Mouse (Mus musculus) neural tube, embryonic 13.5 days (tissue): ENCODE data around the gene Stk36. TPM values are rescaled to one million over a fixed set of nuclear protein-coding genes. Genes with fewer than 3 reads are reported as not detected.

Source experiments
- ATAC-seq: fragments of 200-750 bp; cut with Nextera tagmentation; 2 replicates; pipeline ENCODE4 v1.8.0; 2017; ENCODE audit warnings: low read depth, mild to moderate bottlenecking, moderate TSS enrichment, moderate library complexity
- H3K27ac ChIP-seq: fragments of 300-500 bp; sonication (generic); replicated peaks from 2 replicates; pipeline ENCODE4 v1.5.1; 2015; ENCODE audit warnings: moderate library complexity, mild to moderate bottlenecking, inconsistent platforms
- H3K27me3 ChIP-seq: fragments of 300-500 bp; sonication (generic); 2 replicates; pipeline ENCODE4 v1.6.1; 2015; ENCODE audit warnings: mild to moderate bottlenecking, inconsistent platforms
- H3K36me3 ChIP-seq: fragments of 300-500 bp; sonication (generic); 2 replicates; pipeline ENCODE4 v1.6.1; 2015; ENCODE audit warnings: mild to moderate bottlenecking, inconsistent platforms
- H3K4me1 ChIP-seq: fragments of 300-500 bp; sonication (generic); replicated peaks from 2 replicates; pipeline ENCODE4 v1.6.1; 2015; ENCODE audit warnings: inconsistent platforms
- H3K4me2 ChIP-seq: fragments of 300-500 bp; sonication (generic); 2 replicates; pipeline ENCODE4 v1.6.1; 2015; ENCODE audit warnings: inconsistent platforms, mild to moderate bottlenecking, moderate library complexity
- H3K4me3 ChIP-seq: fragments of 300-500 bp; sonication (generic); 2 replicates; pipeline ENCODE4 v1.5.1; 2015; ENCODE audit warnings: mild to moderate bottlenecking, inconsistent platforms
- H3K9ac ChIP-seq: fragments of 300-500 bp; sonication (generic); 2 replicates; pipeline ENCODE4 v1.6.1; 2015; ENCODE audit warnings: moderate library complexity, mild to moderate bottlenecking, inconsistent platforms
- H3K9me3 ChIP-seq: fragments of 300-500 bp; sonication (generic); 2 replicates; pipeline ENCODE4 v1.6.1; 2016; ENCODE audit warnings: inconsistent platforms
- WGBS: fragments of 180-500 bp; shearing (Covaris S2); methylation state at CpG from one replicate; pipeline ENCODE4 v1.1.7; 2015; 5-methylcytosine and 5-hydroxymethylcytosine counted together
- polyA plus RNA-seq: library from polyadenylated mRNA; unstranded; fragments of >200 nt; fragmentation: Nextera tagmentation; extraction: Ambion mirVana; gene quantifications from 2 replicates; pipeline ENCODE4 v1.2.1, GENCODE M21; 2015

Stk36 gene
- polyA plus RNA-seq, 1 experiment from 2014 or later: 16.5 TPM

DNA sequence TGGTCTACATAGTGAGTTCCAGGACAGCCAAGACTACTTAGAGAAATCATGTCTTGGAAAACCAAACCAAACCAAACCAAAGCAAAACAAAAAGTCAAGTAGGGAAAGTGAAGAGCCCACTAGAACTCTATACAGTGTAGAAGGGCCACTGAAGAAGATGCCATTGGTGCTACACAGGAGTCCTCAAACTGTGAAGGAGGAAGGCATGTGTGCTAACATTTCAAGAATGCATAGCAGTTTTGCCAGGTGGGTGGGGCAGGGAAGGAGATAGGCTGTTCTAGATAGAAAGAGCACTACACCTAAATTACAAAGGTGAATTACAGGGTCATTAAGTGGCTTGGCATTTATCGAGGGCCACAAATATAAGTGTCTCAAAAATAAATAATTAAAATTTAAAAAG is 22.9 kb downstream of the Stk36 start:
- WGBS: 85% methylated on average over 1 of the region's 1 CpGs
- Histone ChIP-seq H3K9me3 (no peaks in the 10 kb centered on the region), H3K4me3 (no peak overlapping the region), H3K4me1 (no peaks in the 10 kb centered on the region), H3K4me2 (no peak overlapping the region), H3K27ac (no peak overlapping the region), H3K36me3 (peaks cover 81% of the 10 kb centered on the region), H3K27me3 (no peaks in the 10 kb centered on the region), H3K9ac (no peak overlapping the region)
- ATAC-seq: no peak

GRCm38 (mm10) chr1:74626076-74626475 is 24.8 kb downstream of the Stk36 start:
- no peaks in the 10 kb centered on the region for H3K27me3 ChIP-seq
- no peaks in the 10 kb centered on the region for H3K9me3 ChIP-seq
- H3K27ac ChIP-seq: no peak overlapping the region
- H3K9ac ChIP-seq: no peak overlapping the region
- WGBS: 88% methylated on average over 4 of the region's 4 CpGs
- H3K4me1 ChIP-seq: no peaks in the 10 kb centered on the region
- no peak overlapping the region for H3K4me3 ChIP-seq
- no peak for ATAC-seq
- no peak overlapping the region for H3K4me2 ChIP-seq
- H3K36me3 ChIP-seq: peaks cover 82% of the 10 kb centered on the region

DNA sequence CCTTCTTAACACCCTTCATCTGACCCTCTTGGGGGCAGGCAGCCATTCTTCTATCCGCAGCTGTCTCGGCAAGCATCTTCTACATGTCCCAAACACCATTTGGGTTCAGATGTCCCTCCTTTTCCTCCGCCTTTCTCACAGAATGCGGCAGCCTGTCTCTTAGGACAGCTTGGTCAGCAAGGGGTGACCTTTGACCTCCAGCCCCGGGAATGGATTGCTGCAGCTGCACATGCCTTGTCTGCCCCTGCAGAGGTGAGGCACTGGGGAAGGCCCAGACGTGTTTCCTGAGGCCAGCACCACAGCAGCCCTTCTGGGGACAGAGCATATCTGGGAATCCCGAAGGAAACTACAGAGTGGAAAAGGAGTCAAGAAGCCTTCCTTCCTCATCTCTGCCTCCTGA is 26.8 kb downstream of the Stk36 start:
- peaks cover 66% of the 10 kb centered on the region for H3K36me3 ChIP-seq
- no peak overlapping the region for H3K4me2 ChIP-seq
- no peaks in the 10 kb centered on the region for H3K4me1 ChIP-seq
- H3K27me3 ChIP-seq: no peaks in the 10 kb centered on the region
- ATAC-seq: no peak
- H3K9me3 ChIP-seq: no peaks in the 10 kb centered on the region
- WGBS: 51% methylated on average over 7 of the region's 7 CpGs
- no peak overlapping the region for H3K4me3 ChIP-seq
- H3K27ac ChIP-seq: no peak overlapping the region
- H3K9ac ChIP-seq: no peak overlapping the region

GRCm38 (mm10) chr1:74632734-74633133 is 31.5 kb downstream of the Stk36 start:
- H3K9me3 ChIP-seq: no peaks in the 10 kb centered on the region
- H3K4me1 ChIP-seq: no peaks in the 10 kb centered on the region
- 84% methylated on average over 4 of the region's 4 CpGs for WGBS
- H3K9ac ChIP-seq: no peak overlapping the region
- H3K4me3 ChIP-seq: no peak overlapping the region
- no peak for ATAC-seq
- peaks cover 52% of the 10 kb centered on the region for H3K36me3 ChIP-seq
- H3K27ac ChIP-seq: no peak overlapping the region
- no peak overlapping the region for H3K4me2 ChIP-seq
- H3K27me3 ChIP-seq: no peaks in the 10 kb centered on the region

- H3K27me3 ChIP-seq: no peaks in the 10 kb centered on the region
- H3K9ac ChIP-seq: no peak overlapping the region
- no peak for ATAC-seq
- H3K36me3 ChIP-seq: no peaks in the 10 kb centered on the region
- H3K4me2 ChIP-seq: no peak overlapping the region
- 87% methylated on average over 2 of the region's 2 CpGs for WGBS
- H3K27ac ChIP-seq: no peak overlapping the region
- H3K4me1 ChIP-seq: no peaks in the 10 kb centered on the region
- no peaks in the 10 kb centered on the region for H3K9me3 ChIP-seq
- H3K4me3 ChIP-seq: no peak overlapping the region
Observed at GRCm38 (mm10) chr1:74643524-74643923, 42.3 kb downstream of the Stk36 start.

- Histone ChIP-seq H3K27ac (no peak overlapping the region), H3K9ac (no peak overlapping the region), H3K9me3 (no peaks in the 10 kb centered on the region), H3K4me3 (no peak overlapping the region), H3K4me2 (no peak overlapping the region), H3K27me3 (no peaks in the 10 kb centered on the region), H3K4me1 (no peaks in the 10 kb centered on the region), H3K36me3 (no peaks in the 10 kb centered on the region)
- ATAC-seq: no peak
Observed at GRCm38 (mm10) chr1:74643926-74644325, 42.7 kb downstream of the Stk36 start.

- Histone ChIP-seq H3K27me3 (no peaks in the 10 kb centered on the region), H3K9ac (peak within 1 kb of the TSS; percentile 85), H3K4me1 (peaks cover 14% of the 10 kb centered on the region), H3K4me3 (peak within 1 kb of the TSS; percentile 66), H3K9me3 (no peaks in the 10 kb centered on the region), H3K4me2 (peak within 1 kb of the TSS; percentile 65), H3K27ac (peak within 1 kb of the TSS; percentile 87), H3K36me3 (0 out of 2 replicates have a peak, but pooled peaks cover 2% of the 10 kb centered on the region)
- WGBS: under 1% methylated on average over 63 of the region's 66 CpGs
- peak; percentile 98 for ATAC-seq
Observed at GRCm38 (mm10) chr1:74661448-74662195, 60.4 kb downstream of the Stk36 start, which contains the start of gene Ttll4. Ttll4 (plus strand) TSS chr1:74661745.

DNA sequence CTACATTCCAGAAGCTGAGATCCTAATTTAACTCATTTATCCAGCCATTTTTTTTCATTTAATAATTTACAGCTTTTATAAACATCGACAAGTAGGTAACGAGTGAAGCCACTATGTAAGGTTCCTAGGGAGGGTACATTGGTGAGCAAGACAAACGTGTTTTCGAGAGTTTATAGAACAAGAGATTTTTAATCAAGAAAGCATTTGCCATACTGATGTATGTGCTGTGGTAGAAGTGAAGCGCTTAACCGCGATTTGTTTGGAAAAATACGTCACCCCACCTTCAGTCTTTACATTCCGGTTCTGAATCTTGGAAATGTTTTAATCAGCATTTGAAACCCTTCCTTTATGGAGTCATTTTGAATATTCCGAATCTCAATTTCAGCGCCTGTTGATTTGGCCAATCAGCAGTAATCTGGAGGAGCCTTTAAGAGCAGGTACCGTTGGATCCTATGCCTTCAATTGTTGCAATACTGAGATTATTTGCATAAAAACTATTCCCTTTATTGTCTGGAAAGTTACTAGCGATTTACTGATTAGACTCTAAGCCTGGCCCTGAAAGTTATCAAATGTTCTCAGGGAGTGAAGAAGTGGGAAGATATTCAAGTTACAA is 61.1 kb downstream of the Stk36 start:
- H3K27ac ChIP-seq: peak overlapping the region; percentile 87
- peak overlapping the region; percentile 85 for H3K9ac ChIP-seq
- 3% methylated on average over 13 of the region's 13 CpGs for WGBS
- no peaks in the 10 kb centered on the region for H3K27me3 ChIP-seq
- H3K4me3 ChIP-seq: peak overlapping the region; percentile 66
- 0 out of 2 replicates have a peak, but pooled peaks have one; percentile 21 for ATAC-seq
- 0 out of 2 replicates have a peak, but pooled peaks cover 2% of the 10 kb centered on the region for H3K36me3 ChIP-seq
- peak overlapping the region; percentile 65 for H3K4me2 ChIP-seq
- peaks cover 14% of the 10 kb centered on the region for H3K4me1 ChIP-seq
- no peaks in the 10 kb centered on the region for H3K9me3 ChIP-seq

DNA sequence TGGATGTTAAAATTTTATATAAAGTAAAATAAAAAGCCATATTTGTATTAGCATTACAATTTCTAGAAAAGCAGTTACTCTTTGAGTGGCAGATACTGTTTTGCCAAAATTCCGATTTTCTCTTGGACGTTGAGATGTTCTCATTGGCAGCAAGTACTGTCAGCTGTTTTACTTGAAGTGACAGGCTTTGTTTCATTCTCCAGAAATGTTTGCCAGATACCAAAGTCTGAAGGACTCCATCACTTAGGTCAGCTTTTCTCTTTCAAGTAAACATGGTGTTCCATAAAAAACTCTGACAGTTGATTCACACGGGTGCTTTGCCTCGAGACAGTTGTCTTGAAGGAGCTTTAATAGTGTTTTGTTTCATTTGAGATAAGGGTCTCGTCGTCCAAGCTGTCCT is 63.9 kb downstream of the Stk36 start:
- Histone ChIP-seq H3K4me1 (peaks cover 14% of the 10 kb centered on the region), H3K4me3 (no peak overlapping the region), H3K9me3 (no peaks in the 10 kb centered on the region), H3K9ac (no peak overlapping the region), H3K27ac (no peak overlapping the region), H3K27me3 (no peaks in the 10 kb centered on the region), H3K4me2 (no peak overlapping the region), H3K36me3 (0 out of 2 replicates have a peak, but pooled peaks cover 2% of the 10 kb centered on the region)
- 78% methylated on average over 6 of the region's 6 CpGs for WGBS
- ATAC-seq: no peak

DNA sequence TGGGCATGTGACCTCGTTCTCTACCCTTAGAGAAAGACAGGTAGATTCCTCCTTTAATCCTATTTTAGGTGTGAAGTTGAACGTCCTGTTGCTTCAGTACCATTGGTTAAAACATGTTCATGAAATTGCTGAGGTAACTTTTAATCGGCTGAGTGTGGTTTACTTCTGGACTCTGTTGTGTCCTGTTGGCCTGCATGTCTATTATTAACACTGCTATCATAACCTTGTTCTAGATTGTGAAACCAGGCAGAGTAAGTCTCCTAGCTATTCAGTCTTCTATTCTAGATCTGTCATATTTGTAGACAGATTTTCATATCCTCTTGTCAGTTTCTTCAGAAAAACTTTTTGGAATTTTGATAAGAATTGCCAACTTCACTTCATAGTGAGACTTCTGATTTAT is 67.1 kb downstream of the Stk36 start:
- no peak for ATAC-seq
- no peaks in the 10 kb centered on the region for H3K9me3 ChIP-seq
- no peaks in the 10 kb centered on the region for H3K27me3 ChIP-seq
- peaks cover 2% of the 10 kb centered on the region; the same call in 1 of the 2 replicates for H3K4me1 ChIP-seq
- 96% methylated on average over 3 of the region's 3 CpGs for whole genome bisulfite sequencing
- H3K9ac ChIP-seq: no peak overlapping the region
- H3K36me3 ChIP-seq: peaks cover 11% of the 10 kb centered on the region; the same call in 1 of the 2 replicates
- no peak overlapping the region for H3K4me2 ChIP-seq
- H3K4me3 ChIP-seq: no peak overlapping the region
- no peak overlapping the region for H3K27ac ChIP-seq

- H3K36me3 ChIP-seq: peaks cover 9% of the 10 kb centered on the region; the same call in 1 of the 2 replicates
- no peaks in the 10 kb centered on the region for H3K9me3 ChIP-seq
- H3K9ac ChIP-seq: no peak overlapping the region
- H3K27me3 ChIP-seq: no peaks in the 10 kb centered on the region
- H3K4me2 ChIP-seq: no peak overlapping the region
- no peak overlapping the region for H3K4me3 ChIP-seq
- H3K27ac ChIP-seq: no peak overlapping the region
- ATAC-seq: no peak
- WGBS: 84% methylated on average over 7 of the region's 7 CpGs
- no peaks in the 10 kb centered on the region for H3K4me1 ChIP-seq
Observed at GRCm38 (mm10) chr1:74672731-74673130, 71.5 kb downstream of the Stk36 start.

GRCm38 (mm10) chr1:74676863-74677262 is 75.6 kb downstream of the Stk36 start:
- no peaks in the 10 kb centered on the region for H3K27me3 ChIP-seq
- no peaks in the 10 kb centered on the region for H3K9me3 ChIP-seq
- H3K4me2 ChIP-seq: no peak overlapping the region
- 78% methylated on average over 3 of the region's 3 CpGs for WGBS
- no peak overlapping the region for H3K9ac ChIP-seq
- no peak overlapping the region for H3K4me3 ChIP-seq
- no peaks in the 10 kb centered on the region for H3K4me1 ChIP-seq
- no peak overlapping the region for H3K27ac ChIP-seq
- peaks cover 44% of the 10 kb centered on the region for H3K36me3 ChIP-seq
- no peak for ATAC-seq
